Mouse (Mus musculus) kidney, postnatal 0 days (tissue): ENCODE data around the gene Knop1. TPM values are rescaled to one million over a fixed set of nuclear protein-coding genes. Genes with fewer than 3 reads are reported as not detected.

Experiments used
- ATAC-seq: fragments of 200-750 bp; cut with Nextera tagmentation; replicated peaks from 2 replicates; pipeline ENCODE4 v1.8.0; 2017; ENCODE audit warnings: low read depth, moderate number of reproducible peaks, moderate TSS enrichment, moderate library complexity; ENCODE audit not compliant: low FRiP score
- DNase-seq: peaks from one replicate; pipeline ENCODE4 v3.0.0-alpha.2; 2016; ENCODE audit warnings: low spot score
- H3K27ac ChIP-seq: fragments of 300-500 bp; sonication (generic); 2 replicates; pipeline ENCODE4 v1.5.1; 2014; ENCODE audit warnings: mild to moderate bottlenecking
- H3K27me3 ChIP-seq: fragments of 300-500 bp; sonication (generic); 2 replicates; pipeline ENCODE4 v1.6.1; 2014; ENCODE audit warnings: low read length, mixed read lengths; ENCODE audit not compliant: insufficient read depth
- H3K36me3 ChIP-seq: fragments of 300-500 bp; sonication (generic); 2 replicates; pipeline ENCODE4 v1.6.1; 2014; ENCODE audit warnings: low read length, mixed read lengths; ENCODE audit not compliant: insufficient read depth
- H3K4me1 ChIP-seq: fragments of 300-500 bp; sonication (generic); replicated peaks from 2 replicates; pipeline ENCODE4 v1.6.1; 2014; ENCODE audit warnings: antibody characterized with exemption, low read length, mixed read lengths; ENCODE audit not compliant: insufficient read depth
- H3K4me2 ChIP-seq: fragments of 300-500 bp; sonication (generic); 2 replicates; pipeline ENCODE4 v1.6.1; 2014; ENCODE audit warnings: mild to moderate bottlenecking, low read length, moderate library complexity, mixed read lengths
- H3K4me3 ChIP-seq: fragments of 300-500 bp; sonication (generic); replicated peaks from 2 replicates; pipeline ENCODE4 v1.5.1; 2014; ENCODE audit warnings: low read depth, low read length
- H3K9ac ChIP-seq: fragments of 300-500 bp; sonication (generic); 2 replicates; pipeline ENCODE4 v1.6.1; 2014; ENCODE audit warnings: low read depth, low read length
- H3K9me3 ChIP-seq: fragments of 300-500 bp; sonication (generic); replicated peaks from 2 replicates; pipeline ENCODE4 v1.6.1; 2016; ENCODE audit warnings: low read length, inconsistent platforms, mixed read lengths
- CTCF ChIP-seq: IDR thresholded peaks from 2 replicates; pipeline ENCODE4 v1.5.1; 2016; ENCODE audit warnings: antibody characterized with exemption, low read depth, mild to moderate bottlenecking, moderate library complexity
- WGBS: fragments of 180-500 bp; shearing (Covaris S2); extraction: QIAGEN DNeasy Blood & Tissue Kit; methylation state at CpG from one replicate; pipeline ENCODE4 v1.1.7; 2014; 5-methylcytosine and 5-hydroxymethylcytosine counted together
- polyA plus RNA-seq: library from polyadenylated mRNA; unstranded; fragments of >200 nt; fragmentation: Nextera tagmentation; extraction: Ambion mirVana; gene quantifications from 2 replicates; pipeline ENCODE4 v1.2.1, GENCODE M21; 2015

Gene Knop1
- polyA plus RNA-seq, 1 experiment from 2014 or later: 101 TPM

DNA sequence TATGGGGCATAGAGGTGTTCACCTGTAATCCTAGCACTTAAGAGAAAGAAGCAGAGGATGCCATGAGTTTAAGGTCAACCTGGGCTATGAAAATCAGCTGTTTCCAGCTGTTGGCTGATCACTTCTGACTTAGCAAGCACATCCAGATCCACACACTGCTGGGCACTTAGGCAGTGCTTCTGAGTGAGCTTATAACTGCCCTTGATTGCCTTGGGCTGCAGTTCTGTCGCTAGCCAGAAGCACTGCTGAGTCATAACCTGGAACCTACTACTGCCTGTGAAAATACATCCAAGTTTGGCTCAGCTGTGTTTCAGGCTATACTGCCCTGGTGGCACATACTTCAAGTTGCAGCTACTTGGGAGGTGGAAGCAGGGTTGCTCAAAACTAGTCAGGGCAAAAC, 14.3 kb downstream of the Knop1 start:
- Histone ChIP-seq H3K9me3 (no peaks in the 10 kb centered on the region), H3K27ac (no peak overlapping the region), H3K9ac (no peak overlapping the region), H3K4me1 (no peaks in the 10 kb centered on the region), H3K27me3 (no peaks in the 10 kb centered on the region), H3K4me3 (no peak overlapping the region), H3K36me3 (peaks cover 60% of the 10 kb centered on the region), H3K4me2 (no peak overlapping the region)
- ATAC-seq (no peak), DNase-seq (no peak)
- 0 out of 2 replicates have a peak, but pooled peaks have one; percentile 4 for TF ChIP-seq CTCF
- WGBS: 54% methylated on average over 1 of the region's 1 CpGs

DNA sequence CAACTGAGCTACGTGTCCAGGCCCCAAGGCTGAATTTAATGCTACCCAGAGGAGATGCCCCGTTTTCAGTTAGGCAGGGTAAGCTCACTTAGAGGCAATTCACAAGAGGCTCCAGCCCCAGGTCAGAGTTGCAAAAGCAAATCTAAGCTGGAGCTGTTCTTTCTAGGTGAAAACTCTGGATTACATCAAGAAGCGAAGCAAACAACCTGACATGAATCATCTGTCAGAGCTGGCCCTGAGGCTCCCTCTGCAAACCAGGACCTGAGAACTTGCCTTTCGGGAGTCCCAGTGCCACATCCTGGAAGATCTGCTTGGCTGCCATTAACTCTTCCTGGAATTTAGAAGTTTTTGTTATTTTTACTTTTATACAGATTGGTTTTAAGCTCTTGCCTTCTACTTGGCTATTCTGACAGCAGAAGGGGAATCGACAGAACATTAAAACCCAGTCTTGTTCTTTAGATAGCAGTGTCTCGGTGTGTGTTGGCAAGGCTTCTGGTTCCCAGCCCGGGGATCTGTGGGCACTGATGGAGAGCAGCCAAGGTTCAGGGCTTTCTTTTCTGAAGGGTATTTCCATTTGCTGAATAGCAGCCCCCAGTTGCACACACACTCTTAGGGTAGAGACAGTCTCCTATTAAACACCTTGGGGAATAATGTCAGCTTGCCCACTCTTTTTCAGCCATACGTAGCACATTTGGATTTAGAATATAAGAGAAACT, 14.9 kb downstream of the Knop1 start:
- Histone ChIP-seq H3K9ac (no peak overlapping the region), H3K4me2 (no peak overlapping the region), H3K9me3 (no peaks in the 10 kb centered on the region), H3K27me3 (no peaks in the 10 kb centered on the region), H3K36me3 (peaks cover 61% of the 10 kb centered on the region), H3K4me3 (no peak overlapping the region), H3K4me1 (no peaks in the 10 kb centered on the region), H3K27ac (no peak overlapping the region)
- ATAC-seq (no peak), DNase-seq (no peak)
- 76% methylated on average over 8 of the region's 8 CpGs for WGBS
- no peak for TF ChIP-seq CTCF

DNA sequence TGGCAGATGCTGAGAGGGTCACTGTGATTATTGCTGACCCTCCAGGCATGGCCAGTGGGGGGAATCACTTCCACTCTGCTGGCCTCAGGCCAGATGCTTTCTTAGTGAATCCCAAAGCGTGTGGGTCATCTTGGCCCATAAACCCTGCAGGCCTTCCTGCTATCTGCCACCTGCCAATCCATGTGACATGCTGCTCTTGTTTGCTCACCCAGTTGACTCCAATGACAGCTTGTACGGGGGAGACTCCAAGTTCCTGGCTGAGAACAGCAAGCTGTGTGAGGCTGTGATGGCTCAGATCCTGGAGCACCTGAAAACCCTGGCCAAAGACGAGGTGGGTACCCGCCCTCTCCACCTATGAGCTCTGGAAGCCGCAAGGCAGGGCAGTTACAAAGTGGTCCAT, 18.2 kb downstream of the Knop1 start:
- ATAC-seq (no peak), DNase-seq (no peak)
- H3K27ac ChIP-seq: no peak overlapping the region
- H3K9ac ChIP-seq: no peak overlapping the region
- no peaks in the 10 kb centered on the region for H3K27me3 ChIP-seq
- H3K4me3 ChIP-seq: no peak overlapping the region
- no peaks in the 10 kb centered on the region for H3K4me1 ChIP-seq
- no peaks in the 10 kb centered on the region for H3K9me3 ChIP-seq
- TF ChIP-seq CTCF: no peak
- no peak overlapping the region for H3K4me2 ChIP-seq
- H3K36me3 ChIP-seq: peaks cover 44% of the 10 kb centered on the region
- 75% methylated on average over 5 of the region's 5 CpGs for WGBS

DNA sequence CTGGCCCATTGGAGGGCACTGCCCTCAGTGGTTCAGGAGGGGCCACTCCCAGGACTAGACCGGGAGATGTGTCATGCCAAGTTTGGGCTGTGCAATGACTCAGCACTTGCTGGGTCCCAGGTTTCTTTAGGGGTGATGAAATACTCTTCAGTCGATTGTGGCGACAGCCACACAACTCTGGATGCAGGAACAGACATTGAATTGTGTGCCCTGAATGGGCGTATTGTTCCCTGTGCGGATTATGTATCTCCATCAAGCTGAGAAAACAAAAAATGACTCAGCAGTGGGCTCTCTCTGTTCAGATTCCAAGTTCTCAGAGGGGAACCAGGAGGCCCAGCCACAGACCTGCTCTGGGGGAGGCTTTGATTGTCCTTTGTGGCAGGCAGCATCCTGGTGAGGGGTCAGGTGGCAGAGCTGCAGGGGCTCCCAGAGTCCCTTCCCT, 28.1 kb downstream of the Knop1 start:
- DNase-seq (no peak), ATAC-seq (no peak)
- H3K4me1 ChIP-seq: no peaks in the 10 kb centered on the region
- H3K4me3 ChIP-seq: no peak overlapping the region
- no peaks in the 10 kb centered on the region for H3K27me3 ChIP-seq
- WGBS: 78% methylated on average over 5 of the region's 5 CpGs
- TF ChIP-seq CTCF: no peak
- peaks cover 18% of the 10 kb centered on the region; the same call in 1 of the 2 replicates for H3K36me3 ChIP-seq
- no peak overlapping the region for H3K9ac ChIP-seq
- H3K4me2 ChIP-seq: no peak overlapping the region
- no peak overlapping the region for H3K27ac ChIP-seq
- no peaks in the 10 kb centered on the region for H3K9me3 ChIP-seq

DNA sequence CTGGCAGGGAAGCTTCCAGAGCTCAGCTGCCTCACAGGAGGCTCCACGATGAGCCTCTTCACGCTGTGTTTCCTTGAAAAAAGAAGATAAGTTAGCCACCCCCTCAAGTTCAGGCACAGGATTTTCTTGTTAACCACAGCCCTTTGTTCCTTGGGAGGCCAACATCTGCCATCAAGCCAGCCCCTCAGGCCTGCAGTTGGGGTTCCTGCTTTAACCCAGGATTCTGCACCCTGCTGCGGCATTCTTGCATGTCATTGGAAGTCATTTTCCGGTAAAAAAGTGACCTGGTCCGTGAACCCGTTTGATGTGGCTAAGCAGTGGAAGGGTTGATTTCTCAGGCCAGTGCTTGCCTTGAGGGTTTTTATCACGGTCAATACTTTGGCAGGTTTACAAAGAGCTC, 31.6 kb downstream of the Knop1 start:
- WGBS: 51% methylated on average over 7 of the region's 7 CpGs

DNA sequence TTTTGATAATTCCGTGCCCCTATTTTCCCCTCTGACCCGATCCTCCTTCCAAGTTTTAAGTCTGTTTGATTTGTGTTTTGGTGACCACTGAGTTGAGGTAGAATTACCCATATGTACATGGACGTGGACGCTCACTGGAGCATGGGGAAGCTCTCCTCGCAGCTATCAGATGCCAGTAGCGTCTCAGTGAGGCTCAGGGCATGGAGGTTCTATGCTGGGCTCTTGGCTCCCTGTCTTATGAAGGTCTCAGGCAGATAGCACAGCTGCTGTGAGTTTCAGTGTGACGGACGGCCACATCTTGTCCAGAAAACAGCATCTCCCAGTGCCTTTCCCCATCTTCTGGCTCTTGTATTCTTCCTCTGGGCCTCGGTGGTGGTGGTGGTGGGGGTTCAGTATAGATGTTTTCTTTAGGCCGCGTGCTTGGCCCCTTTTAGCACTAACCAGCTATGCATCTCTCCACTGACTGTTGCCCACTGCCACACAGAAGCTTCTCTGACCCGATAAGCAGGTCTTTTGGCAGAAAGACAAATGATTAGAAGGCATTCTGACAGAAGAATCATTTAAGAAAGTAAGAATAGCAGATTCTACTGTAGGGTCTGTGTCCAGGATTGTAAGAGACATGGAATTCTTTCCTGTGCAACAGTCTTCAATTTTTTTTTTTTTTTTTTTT, 34.0 kb downstream of the Knop1 start:
- Histone ChIP-seq H3K27me3 (no peaks in the 10 kb centered on the region), H3K4me3 (no peak overlapping the region), H3K9ac (no peak overlapping the region), H3K27ac (no peak overlapping the region), H3K9me3 (no peaks in the 10 kb centered on the region), H3K4me2 (no peak overlapping the region), H3K36me3 (0 out of 2 replicates have a peak, but pooled peaks cover 28% of the 10 kb centered on the region), H3K4me1 (no peaks in the 10 kb centered on the region)
- ATAC-seq (no peak), DNase-seq (no peak)
- WGBS: 74% methylated on average over 12 of the region's 12 CpGs
- TF ChIP-seq CTCF: no peak

More for the DNA sequence above, 31.6 kb downstream of the Knop1 start:
- H3K9me3 ChIP-seq: no peaks in the 10 kb centered on the region
- ATAC-seq: no peak
- H3K27ac ChIP-seq: peak overlapping the region; percentile 66
- no peak for TF ChIP-seq CTCF
- H3K4me2 ChIP-seq: no peak overlapping the region
- no peak overlapping the region for H3K4me3 ChIP-seq
- H3K36me3 ChIP-seq: 0 out of 2 replicates have a peak, but pooled peaks cover 17% of the 10 kb centered on the region
- H3K9ac ChIP-seq: no peak overlapping the region
- no peaks in the 10 kb centered on the region for H3K27me3 ChIP-seq
- H3K4me1 ChIP-seq: no peaks in the 10 kb centered on the region
- no peak for DNase-seq
